Mouse (Mus musculus): ENCODE data around the gene Fis1. TPM values are rescaled to one million over a fixed set of nuclear protein-coding genes. Genes with fewer than 3 reads are reported as not detected.
"Not testable (repeated sequence)": the region's sequence is repeated elsewhere in the genome, so short reads cannot be mapped to it uniquely, and the experiment has no call there.

Gene Fis1
- total RNA-seq, 2 experiments from 2014 or later = 193 to 195 TPM

DNA sequence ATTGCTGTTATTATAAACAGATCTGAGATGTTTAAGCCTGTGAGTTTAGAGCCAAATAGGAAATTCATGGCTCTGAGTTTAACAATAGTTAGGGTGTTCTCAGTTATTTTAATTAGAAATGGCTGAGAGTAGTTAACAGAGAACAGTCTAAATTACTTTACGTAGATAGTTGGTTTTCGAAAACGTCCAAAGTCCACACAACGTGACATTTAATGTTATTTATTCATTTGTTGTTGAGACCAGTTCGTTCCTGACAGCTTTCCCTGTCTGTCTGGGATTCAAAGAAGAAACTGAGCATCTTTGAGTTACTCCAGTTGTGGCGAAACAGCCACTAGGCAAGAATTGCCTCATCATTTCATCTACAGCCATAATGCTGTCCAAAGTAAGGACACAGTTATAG lies 13.0 kb upstream of the Fis1 start:
- DNase-seq; intact Hi-C loops (cut with DNase I): not testable (repeated sequence)

DNA sequence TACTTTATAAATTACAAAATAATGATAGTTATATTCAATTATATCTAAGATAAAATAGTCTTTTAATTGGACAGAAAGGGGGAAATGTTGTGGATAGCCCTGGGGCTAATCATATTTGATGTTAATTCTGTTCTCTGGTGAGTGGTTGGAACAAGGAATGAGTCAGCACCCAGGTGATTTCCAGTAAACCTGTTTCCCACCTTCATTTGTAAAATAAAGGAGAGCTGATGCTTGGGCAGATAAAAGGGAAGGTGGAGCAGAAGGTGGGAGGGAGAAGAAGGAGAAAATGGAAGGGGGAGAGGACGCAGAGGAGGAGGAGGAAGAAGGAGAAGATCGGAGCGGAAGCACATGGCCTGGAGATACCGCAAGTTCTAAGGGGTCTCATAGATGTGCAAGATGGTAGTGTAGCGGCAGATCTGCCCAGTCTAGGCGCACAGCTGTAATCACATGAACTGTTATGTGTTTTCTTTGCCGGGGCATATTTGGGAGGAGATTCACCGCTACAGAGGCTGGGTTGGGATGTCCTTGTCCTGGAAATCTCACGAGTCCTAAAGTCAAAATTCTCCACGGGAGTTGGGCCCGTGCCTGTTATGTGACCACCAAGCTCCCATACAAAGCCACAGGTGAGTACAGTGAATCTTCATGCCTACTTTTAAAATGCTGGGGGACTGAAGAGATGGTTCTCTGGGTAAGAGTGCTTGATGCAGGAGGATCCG lies 12.1 kb upstream of the Fis1 start:
- no peak for DNase-seq
- intact Hi-C loops (cut with DNase I) = no loop called here

DNA sequence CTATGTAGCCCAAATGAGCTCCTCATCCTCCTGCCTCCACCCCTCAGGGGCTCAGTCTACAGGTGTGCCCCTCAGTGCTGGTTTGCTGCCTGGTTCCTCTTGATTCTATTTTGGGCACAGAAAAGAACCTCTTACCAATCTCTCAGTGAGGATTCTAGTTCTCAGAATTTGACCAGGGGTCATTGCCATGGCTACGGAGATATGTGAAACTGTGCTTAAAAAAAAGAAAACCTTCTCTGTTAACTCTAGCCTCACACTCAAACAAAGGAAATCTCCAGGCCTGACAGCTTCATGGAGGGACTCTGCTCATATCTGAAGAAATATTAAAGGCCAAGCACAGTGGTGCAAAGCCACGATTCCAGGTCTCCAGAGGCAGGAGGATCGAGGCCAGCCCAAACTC lies 10.3 kb upstream of the Fis1 start:
- no peak for DNase-seq
- intact Hi-C loops (cut with DNase I) = no loop called here

DNA sequence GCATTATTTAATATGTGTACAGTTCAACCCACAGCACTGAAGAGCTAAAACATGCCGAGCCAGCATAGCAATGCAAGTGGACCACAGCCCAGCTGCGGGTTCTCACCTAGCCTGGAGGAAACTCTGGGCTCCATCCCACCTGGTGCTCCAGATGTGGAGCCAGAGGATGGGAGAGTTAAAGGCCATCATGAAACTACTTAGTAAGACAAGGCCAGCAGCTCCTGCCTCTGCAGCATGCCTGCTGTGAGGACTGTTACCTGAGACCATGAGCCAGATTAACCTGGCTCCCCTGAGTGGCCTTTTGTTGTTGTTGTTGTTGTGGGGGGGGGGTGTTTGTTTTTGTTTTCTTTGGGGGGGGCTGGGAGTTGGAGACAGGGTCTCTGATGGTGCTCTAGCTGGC lies 9.7 kb upstream of the Fis1 start:
- intact Hi-C loops (cut with DNase I) = no loop called here
- no peak for DNase-seq

DNA sequence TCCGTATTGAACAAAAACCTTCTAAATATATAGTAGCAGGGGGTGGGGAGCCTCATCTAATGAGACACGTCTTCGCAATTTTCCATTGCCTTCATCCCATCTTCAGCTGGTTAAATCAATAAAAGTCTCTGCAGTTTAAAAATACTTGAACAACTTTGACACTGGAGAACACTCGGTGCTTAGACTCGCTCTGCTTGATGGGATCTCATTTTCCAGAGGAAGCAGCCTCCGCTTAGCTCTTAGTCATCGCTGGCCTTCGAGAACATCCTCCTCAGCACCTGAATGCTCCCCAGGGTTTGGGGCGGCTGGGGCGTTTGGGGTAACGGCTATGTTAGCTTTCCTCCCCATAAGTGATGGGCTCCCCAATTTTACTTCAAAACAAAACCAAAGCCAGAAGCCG lies 8.0 kb upstream of the Fis1 start:
- intact Hi-C loops (cut with DNase I) = no loop called here
- no peak for DNase-seq

DNA sequence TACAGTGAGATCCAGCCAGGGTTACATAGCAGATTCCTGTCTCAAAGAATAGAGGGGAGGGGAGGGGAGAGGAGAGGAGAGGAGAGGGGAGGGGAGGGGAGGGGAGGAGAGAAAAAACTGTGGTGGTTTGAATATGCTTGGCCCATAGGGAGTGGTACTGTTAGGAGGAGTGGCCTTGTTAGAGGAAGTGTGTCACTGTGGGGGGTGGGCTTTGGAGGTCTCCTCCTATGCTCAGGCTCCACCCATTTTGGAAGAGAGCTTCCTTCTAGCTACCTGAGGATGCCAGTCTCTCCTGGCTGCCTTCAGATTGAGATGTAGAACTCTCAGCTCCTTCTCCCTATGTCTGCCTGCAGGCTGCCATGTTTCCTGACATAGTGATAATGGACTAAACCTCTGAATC lies 5.2 kb upstream of the Fis1 start:
- intact Hi-C loops (cut with DNase I) = no loop called here
- DNase-seq = no peak

DNA sequence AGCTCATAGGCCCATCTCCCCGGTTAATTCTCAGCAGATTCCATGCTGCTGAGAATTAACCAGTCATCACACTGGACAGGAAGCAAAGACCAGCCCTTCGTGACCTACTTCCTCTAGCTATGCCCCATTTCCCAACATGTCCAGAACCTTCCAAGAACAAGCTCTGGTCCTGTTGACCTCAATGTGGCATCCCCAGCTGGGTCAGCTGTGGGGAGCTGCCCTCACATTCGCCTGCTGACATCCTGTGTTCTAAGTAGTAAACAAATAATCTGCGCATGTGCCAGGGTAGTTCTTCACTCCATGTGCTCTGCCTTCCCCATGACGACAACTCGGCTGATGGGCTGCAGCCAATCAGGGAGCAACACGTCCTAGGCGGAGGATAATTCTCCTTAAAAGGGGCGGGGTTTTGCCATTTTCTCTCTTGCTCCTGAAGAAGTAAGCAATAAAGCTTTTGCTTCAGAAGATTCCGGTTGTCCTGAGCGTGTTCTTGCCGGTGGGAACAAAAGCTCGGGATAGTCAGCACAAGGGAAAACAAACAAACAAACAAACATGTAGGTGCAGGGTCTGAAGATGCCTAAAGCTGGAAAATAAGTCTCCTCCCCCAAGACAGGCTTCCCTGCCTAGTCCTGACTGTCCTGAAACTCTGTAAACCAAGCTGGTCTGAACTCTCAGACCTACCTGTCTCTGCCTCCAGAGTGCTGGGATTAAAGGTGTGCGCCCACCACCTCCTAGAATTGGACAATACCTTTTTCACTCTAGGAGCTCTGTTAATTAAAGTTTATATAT lies 3.3 kb upstream of the Fis1 start:
- not testable (repeated sequence) for DNase-seq

DNA sequence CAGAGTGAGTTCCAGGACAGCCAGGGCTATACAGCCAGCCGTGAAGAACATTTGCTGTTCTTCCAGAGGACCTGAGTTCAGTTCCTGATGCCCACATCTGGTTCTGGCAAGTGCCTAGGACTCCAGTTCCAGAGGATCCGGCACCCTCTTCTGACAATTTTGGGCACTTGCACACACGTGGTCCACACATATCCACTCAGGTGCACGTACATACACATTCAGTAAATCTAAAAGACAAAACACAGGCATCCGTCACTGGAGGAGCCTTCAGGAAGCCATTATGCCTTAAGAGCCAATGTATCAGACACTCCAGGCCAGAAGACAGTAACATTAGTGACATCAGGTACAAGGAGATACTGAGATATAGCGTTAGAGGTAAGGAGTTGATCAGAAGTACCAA lies 2.6 kb upstream of the Fis1 start:
- DNase-seq = no peak
- intact Hi-C loops (cut with DNase I) = no loop called here

More for the DNA sequence above, 3.3 kb upstream of the Fis1 start:
- intact Hi-C loops (cut with DNase I) = not testable (repeated sequence)

DNA sequence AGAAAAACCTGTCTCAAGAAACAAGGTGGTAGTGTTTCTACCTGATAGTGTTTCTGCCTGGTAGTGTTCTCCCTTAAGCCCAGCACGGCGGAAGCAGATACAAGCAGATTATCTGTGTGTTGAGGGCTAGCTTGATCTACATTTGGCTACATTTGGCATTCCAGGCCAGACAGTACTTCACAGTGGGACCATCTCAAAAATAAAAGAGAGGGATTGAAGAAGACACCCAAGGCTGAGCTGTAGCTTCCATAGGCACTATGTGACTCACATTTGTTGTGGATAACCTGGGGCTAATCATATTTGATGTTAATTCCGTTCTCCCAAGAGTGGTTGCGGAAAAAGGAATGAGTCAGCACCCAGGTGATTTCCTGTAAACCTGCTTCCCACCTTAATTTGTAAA lies 922 bp upstream of the Fis1 start:
- no peak for DNase-seq

DNA sequence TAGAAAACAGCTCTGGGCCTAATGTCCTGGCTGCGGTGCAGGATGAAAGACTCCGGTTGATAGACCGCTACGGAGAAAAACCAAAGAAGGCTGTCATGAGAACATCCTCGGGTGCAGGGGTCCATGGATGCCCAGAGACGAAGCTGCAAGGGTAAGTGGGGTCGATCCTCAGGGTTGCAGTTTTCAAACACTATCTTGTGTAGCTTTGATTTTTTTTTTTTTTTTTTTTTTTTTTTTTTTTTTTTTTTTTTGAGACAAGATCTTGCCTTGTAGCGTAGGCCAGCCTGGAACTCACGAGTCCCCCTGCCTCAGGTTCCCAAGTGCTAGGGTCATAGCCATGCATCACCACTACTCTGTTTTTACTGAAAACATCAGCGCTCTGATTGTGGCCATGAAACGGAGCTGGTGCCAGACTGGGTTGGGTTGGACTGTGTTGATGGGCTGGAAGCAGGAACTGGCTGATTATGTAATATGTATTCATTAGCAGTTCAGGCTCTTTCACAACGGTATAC lies 421 bp downstream of the Fis1 start:
- intact Hi-C loops (cut with DNase I) = no loop called here
- DNase-seq = no peak

More for the DNA sequence above, 922 bp upstream of the Fis1 start:
- intact Hi-C loops (cut with DNase I) = no loop called here

DNA sequence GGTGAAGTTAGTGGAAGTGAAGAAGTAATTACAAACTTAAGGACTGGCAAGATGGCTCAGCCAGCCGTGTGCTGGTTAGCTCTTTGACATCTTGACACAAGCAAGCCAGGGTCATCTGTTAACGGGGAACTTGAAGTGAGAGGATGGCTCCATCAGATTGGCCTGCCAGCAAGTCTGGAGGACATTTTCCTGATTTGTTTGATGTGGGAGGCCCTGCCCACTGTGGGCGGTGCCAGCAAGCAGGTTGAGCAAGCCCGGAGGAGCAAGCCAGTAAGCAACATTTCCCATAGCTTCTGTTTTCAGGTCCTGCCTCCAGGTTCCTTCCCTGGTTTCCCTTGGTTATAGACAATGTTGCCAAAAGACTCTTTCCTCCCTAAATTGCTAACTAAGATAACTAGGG lies 2.5 kb downstream of the Fis1 start:
- intact Hi-C loops (cut with DNase I) = no loop called here
- no peak for DNase-seq

DNA sequence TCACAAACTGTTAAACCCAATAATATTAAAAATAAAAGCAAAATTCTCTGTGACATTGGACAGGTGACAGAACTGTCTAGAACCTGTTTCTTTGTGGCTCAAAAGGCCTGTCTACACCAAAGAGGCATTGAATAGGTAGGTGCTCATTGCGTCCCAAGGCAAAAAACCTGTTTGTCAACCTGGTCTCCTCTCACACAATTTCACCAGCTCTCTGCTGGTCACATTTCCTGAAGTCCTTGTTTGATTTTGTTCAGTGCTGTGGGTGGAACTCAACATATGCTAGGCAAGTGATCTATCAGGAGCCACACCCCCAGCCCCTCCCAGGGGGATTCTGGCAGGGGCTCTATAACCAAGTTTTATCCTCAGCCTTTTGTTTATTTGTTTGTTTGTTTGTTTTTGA lies 4.2 kb downstream of the Fis1 start:
- DNase-seq = no peak
- intact Hi-C loops (cut with DNase I) = no loop called here

DNA sequence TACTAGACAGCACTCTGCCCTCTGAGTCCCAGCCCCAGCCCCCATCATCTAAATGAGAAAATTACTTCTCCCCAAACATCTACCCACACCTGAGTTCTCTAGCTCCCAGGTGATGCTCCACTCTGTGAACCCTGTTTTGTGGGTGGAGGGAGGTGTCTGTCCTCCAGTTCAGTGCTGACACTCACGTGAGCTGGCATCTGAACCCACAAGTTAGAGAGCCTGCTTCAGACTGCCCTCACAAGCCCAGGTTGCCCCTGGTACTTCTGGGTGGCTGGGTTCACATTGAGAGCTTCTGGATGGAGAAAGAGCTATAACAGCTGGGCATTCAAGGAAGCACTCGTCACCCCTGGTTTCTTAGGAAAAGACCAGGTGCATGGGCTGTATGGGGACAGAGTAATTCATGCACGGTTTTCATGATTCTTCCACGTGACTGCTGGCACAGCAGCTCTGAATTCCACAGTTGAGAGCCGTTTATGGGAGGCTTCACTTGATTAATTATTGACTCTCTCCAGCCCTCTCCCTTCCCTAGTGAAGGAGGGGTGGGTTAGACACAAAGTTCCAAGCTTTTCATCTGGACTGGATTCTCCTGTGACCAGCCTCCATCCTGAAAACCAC lies 6.0 kb downstream of the Fis1 start:
- no peak for DNase-seq
- intact Hi-C loops (cut with DNase I) = no loop called here

DNA sequence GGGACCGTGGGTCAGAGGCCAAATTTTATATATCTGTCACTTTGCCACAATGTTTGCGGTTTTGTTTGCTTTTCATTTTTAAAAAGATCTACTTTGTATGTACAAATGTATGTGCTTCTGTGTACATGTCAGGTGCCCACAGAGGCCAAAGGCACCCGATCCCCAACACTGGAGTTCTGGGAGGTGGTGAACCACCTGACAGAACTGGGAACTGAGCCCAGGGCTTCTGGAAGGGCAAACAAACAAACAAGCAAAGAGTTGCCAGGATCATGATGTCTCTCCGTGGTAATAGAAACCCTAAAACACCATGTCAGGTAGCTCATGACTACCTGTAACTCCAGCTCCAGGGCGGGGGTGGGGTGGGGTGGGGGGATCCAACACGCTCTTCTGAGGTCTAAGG lies 7.0 kb downstream of the Fis1 start:
- intact Hi-C loops (cut with DNase I) = no loop called here
- DNase-seq = no peak

DNA sequence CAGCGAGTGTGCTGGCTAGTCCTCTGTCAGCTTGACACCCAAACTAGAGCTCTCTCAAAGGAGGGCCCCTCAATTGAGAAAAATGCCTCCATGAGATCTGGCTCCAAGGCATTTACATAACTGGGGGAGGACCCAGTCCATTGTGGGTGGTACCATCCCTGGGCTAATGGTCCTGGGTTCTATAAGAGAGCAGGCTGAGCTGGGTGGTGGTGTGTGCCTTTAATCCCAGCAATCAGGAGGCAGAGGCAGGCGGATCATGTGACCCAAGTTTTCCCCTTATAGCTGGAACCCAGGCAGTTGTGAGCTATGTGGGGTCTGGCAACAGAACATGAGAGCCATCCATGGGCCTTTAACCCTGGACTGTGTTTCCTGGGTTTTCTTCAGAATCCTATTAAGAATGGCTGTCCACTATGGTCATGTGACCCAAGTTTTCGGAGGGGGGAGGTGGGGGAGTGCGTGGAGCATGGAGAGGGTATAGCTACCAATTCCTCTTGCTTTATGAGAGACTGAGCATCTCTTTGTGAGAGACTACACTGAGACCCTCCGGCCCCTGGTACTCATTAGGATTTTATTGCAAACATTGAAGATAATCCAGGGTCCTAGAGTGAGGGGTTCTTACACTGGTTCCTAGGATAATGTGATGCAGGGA lies 8.4 kb downstream of the Fis1 start:
- intact Hi-C loops (cut with DNase I) = no loop called here
- peak; percentile 37 for DNase-seq

DNA sequence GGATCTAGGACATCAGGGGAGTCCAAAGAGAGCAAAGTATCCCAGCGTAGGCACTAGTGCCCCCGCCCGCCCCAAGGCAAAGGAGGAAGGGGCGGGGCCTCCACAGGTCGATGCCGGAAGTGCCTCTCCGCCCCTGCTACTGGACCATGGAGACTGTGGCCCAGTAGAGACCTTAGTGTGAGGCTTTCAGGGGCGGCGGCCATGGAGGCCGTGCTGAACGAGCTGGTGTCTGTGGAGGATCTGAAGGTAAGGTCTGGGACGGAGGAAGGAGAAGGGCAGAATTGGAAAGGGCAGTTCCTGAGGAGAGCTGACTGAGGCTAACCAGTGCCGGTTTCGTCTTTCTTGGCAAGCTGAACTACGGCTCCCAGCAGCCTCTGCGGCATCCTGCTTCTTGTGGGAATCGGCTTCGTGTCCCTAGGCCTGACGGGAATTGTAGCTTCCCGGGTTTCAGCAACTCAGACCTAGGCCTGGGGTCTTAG lies 8.9 kb downstream of the Fis1 start:
- intact Hi-C loops (cut with DNase I) = no loop called here
- DNase-seq = peak; percentile 88

DNA sequence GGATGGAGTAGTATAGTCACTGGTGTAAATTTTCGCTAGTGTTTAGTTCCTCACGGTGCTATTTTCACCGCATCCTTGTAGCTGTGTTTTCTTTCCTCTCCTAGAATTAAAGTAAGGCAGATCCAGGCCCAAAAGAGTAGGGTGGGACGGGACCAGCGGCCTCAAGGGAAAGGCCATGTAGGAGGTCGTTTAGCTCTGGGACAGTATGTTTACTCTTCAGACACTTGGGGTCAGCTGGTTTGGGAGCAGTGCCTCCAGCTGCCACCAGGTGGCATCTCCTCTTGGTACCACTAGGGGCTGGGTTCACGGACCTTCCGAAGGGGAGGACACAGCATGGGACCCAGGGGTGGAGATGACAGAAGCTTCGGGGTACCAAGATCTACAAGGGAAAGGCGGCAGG lies 9.4 kb downstream of the Fis1 start:
- DNase-seq = peak; percentile 86
- intact Hi-C loops (cut with DNase I) = no loop called here

DNA sequence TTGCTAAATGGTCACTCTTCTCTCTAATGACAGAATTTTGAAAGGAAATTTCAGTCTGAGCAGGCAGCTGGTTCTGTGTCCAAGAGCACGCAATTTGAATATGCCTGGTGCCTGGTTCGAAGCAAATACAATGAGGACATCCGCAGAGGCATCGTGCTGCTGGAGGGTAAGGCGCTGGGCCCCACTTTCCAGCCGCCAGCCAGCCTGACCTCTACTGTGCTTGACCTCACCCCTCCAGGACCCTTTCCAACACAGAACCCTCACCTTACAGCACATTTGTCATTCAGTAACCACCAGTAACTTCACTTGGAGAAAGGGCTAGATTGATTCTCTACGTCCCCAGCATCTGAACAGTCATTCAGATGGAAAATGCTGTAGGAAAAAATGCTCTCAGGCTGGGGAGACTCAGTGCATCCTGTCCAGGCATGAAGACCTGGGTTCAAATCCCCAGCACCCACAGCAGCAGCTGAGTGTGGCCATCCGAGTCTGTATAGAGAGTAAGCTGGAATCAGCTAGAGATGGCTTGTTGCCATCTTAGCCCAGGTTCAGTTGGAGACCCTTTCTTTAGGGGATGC lies 10.0 kb downstream of the Fis1 start:
- intact Hi-C loops (cut with DNase I) = no loop called here
- DNase-seq = no peak

DNA sequence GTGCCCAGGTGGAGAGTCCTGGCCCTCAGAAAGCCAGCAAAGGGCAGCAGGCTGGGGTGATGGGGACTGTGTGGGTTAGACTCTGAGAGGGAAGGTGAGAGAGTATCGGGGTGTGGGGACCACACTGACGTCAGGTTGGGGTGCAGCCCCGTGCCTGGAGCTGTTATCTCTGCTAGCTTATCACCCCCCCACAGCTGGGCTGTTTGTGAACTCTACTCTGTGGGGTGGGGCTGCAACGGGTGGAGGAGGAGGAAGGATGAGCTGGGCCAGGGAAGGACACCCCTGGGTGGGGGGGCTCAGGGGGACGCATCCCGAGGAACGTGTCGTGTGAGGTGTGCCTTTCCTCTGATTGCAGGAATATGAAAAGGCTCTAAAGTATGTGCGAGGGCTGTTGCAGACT lies 12.1 kb downstream of the Fis1 start:
- no peak for DNase-seq
- intact Hi-C loops (cut with DNase I) = no loop called here

DNA sequence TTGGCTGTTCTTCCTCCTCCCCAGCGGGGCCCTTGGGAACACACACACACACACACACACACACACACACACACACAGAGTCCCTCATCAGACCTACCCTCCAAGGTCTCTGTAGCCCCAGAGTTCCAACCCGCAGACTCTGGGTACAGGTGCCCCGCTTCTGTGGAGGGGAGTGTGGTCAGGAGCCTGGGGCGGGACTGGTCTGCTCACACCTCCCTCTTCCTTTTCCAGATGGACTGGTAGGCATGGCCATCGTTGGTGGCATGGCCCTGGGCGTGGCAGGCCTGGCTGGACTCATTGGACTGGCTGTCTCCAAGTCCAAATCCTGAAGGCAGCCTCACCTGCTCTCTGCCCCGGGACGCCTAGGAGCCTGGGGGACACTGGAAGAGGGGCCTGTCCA lies 12.6 kb downstream of the Fis1 start:
- intact Hi-C loops (cut with DNase I) = no loop called here
- no peak for DNase-seq

DNA sequence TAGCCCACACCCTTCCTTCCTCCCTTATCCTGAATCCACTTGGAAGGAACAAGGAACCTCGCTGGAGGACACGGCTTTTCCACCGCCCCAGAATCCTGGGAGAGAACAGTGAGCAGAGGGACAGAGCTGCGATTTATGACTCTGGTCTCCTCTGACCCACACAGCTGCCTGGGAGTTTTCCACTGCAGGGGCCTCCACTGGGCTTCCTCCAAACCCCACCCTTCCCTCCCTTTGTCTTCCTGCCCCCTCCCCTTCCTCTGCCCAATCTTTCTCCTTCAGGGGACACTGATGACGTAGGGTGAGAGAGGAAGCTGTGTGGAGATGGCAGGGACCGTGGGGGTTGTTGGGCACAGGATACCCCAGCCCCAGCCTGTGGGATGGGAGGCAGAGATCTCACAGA lies 13.3 kb downstream of the Fis1 start, which contains the start of gene Cldn15:
Gene Cldn15 (plus strand): TSS at position 286 of the 400 bp plus-strand sequence.
- DNase-seq = no peak
- intact Hi-C loops (cut with DNase I) = no loop called here
